Mouse (Mus musculus): ENCODE data around the gene Hsf5. TPM values are rescaled to one million over a fixed set of nuclear protein-coding genes. Genes with fewer than 3 reads are reported as not detected.

The Hsf5 gene
- polyA plus RNA-seq, 2 experiments = 0.02 TPM; not detected in 1

DNA sequence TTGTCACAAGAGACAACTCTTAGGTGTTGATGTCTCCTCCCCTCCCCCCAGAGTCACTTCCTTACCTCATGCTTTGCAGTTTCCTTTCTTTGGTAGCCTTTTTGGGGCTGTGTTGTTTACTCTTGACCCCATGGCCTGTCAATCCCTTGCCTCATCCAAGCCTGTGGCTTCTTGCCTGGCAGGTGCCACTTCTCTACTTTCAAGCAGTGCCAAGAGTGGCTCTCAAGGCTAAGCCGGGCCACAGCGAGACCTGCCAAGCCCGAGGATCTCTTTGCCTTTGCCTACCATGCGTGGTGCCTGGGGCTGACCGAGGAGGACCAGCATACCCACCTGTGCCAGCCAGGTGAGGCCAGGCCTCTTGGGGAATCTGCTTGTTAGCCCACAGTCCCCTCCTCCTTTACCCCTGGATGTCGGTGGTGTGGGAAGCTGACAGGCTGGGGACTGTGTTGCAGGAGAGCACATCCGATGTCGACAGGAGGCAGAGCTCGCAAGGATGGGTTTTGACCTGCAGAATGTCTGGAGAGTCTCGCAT, 16.6 kb upstream of the Hsf5 start:
- Histone ChIP-seq H3K4me1 (replicated peaks; ENCODE audit: control insufficient read depth in 2 of 2, insufficient read depth in 2 of 2, low read length in 1 of 2) (peaks cover 5% of the 10 kb centered on the region in 2 experiments; a peak in 2 of 4 replicates), H3K27ac (no peak overlapping the region), H3K9me3 (ENCODE audit: control insufficient read depth, low read length) (no peaks in the 10 kb centered on the region), H3K9ac (replicated peaks) (no peak overlapping the region), H3K4me2 (ENCODE audit: low read depth) (no peak overlapping the region), H3K27me3 (ENCODE audit: control insufficient read depth, insufficient read depth, low read length) (no peaks in the 10 kb centered on the region), H3K36me3 (replicated peaks; ENCODE audit: control insufficient read depth, insufficient read depth, low read depth) (peaks cover 60% of the 10 kb centered on the region), H3K4me3 (ENCODE audit: insufficient read depth in 1 of 2, low read depth in 2 of 2, low read length in 2 of 2) (no peak overlapping the region)
- 82% methylated on average over 10 of the region's 10 CpGs for WGBS (ENCODE audit: insufficient replicate concordance)
- DNase-seq (ENCODE audit: low read depth in 3 of 3, low spot score in 3 of 3) (no peak), ATAC-seq (ENCODE audit: insufficient read depth) (no peak)
- no peak for TF ChIP-seq CTCF (IDR thresholded peaks at IDR 0.05; ENCODE audit: low read depth)
- TF ChIP-seq EP300 (IDR thresholded peaks at IDR 0.05; ENCODE audit: low read depth) = no peak

DNA sequence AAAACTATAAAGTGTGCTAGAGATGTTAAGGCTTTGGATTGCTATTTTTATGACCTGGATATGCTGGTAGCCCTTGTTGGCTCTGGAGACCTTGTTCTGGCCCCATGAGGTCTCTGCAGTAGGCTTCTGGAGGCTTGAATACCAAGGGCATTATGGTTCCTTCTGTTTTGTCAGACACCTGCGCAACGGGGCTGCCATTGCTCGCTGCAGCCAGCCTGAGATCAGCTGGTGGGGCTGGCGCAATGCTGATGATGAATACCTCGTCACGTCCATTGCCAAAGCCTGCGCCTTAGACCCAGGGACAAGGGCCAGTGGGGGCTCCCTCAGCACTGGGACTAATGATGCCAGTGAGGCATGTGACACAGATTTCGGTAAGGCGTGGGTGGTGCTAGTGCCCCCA, 14.7 kb upstream of the Hsf5 start:
- Histone ChIP-seq H3K27ac (no peak overlapping the region), H3K9me3 (ENCODE audit: control insufficient read depth, low read length) (no peaks in the 10 kb centered on the region), H3K36me3 (replicated peaks; ENCODE audit: control insufficient read depth, insufficient read depth, low read depth) (peaks cover 68% of the 10 kb centered on the region), H3K9ac (replicated peaks) (no peak overlapping the region), H3K4me3 (ENCODE audit: insufficient read depth in 1 of 2, low read depth in 2 of 2, low read length in 2 of 2) (no peak overlapping the region), H3K4me2 (ENCODE audit: low read depth) (no peak overlapping the region), H3K4me1 (replicated peaks; ENCODE audit: control insufficient read depth in 2 of 2, insufficient read depth in 2 of 2, low read length in 1 of 2) (no peaks in the 10 kb centered on the region), H3K27me3 (ENCODE audit: control insufficient read depth, insufficient read depth, low read length) (no peaks in the 10 kb centered on the region)
- 87% methylated on average over 9 of the region's 9 CpGs for WGBS (ENCODE audit: insufficient replicate concordance)
- ATAC-seq (ENCODE audit: insufficient read depth) (no peak), DNase-seq (ENCODE audit: low read depth in 3 of 3, low spot score in 3 of 3) (no peak)
- TF ChIP-seq CTCF (IDR thresholded peaks at IDR 0.05; ENCODE audit: low read depth) = no peak
- TF ChIP-seq EP300 (IDR thresholded peaks at IDR 0.05; ENCODE audit: low read depth) = no peak

DNA sequence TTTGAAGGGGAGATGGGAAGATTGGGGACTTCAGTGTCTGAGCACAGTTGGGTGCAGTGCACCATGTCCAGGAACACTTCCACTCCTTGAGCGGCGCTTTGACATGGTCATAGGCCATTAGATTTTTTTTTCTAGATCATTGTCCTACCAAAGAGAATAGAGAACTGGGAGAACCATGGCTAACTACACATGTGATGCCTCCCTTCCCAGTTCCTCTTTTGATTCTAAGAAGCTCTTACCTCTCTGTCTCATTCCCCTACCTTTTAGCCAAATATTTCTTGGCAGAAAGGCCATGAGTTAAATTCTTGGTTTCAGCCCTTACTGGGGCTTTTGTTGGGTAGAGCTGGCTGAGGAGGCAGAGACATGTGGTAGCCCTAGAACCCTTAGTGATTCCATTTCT, 13.4 kb upstream of the Hsf5 start:
- Histone ChIP-seq H3K9me3 (ENCODE audit: control insufficient read depth, low read length) (no peaks in the 10 kb centered on the region), H3K9ac (replicated peaks) (no peak overlapping the region), H3K36me3 (replicated peaks; ENCODE audit: control insufficient read depth, insufficient read depth, low read depth) (peaks cover 56% of the 10 kb centered on the region), H3K27me3 (ENCODE audit: control insufficient read depth, insufficient read depth, low read length) (no peaks in the 10 kb centered on the region), H3K4me2 (ENCODE audit: low read depth) (no peak overlapping the region), H3K27ac (no peak overlapping the region), H3K4me1 (replicated peaks; ENCODE audit: control insufficient read depth in 2 of 2, insufficient read depth in 2 of 2, low read length in 1 of 2) (no peaks in the 10 kb centered on the region), H3K4me3 (ENCODE audit: insufficient read depth in 1 of 2, low read depth in 2 of 2, low read length in 2 of 2) (no peak overlapping the region)
- 88% methylated on average over 2 of the region's 2 CpGs for WGBS (ENCODE audit: insufficient replicate concordance)
- TF ChIP-seq EP300 (IDR thresholded peaks at IDR 0.05; ENCODE audit: low read depth) = no peak
- no peak for TF ChIP-seq CTCF (IDR thresholded peaks at IDR 0.05; ENCODE audit: low read depth)
- ATAC-seq (ENCODE audit: insufficient read depth) = no peak
- no peak for DNase-seq (ENCODE audit: low read depth in 3 of 3, low spot score in 3 of 3)

DNA sequence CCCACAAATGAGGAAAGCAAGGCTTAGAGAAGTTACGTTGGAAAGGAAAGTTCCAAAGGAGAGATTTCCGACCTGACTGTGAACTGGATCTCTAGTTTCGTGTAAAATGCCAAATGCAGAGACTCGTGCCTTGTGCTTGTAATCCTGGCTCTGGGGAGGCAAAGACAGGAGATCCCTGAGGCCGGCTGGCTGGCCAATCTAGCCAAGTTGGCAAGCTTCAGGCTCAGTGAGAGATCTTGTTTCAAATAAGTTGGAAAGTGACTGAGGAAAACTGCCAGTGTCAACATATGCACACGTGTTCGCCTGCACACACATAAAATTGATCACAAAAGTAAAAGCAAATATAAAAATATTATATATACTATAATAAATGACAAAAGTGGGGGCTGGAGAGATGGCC, 7.7 kb upstream of the Hsf5 start:
- Histone ChIP-seq H3K36me3 (replicated peaks; ENCODE audit: control insufficient read depth, insufficient read depth, low read depth) (peaks cover 48% of the 10 kb centered on the region), H3K27ac (no peak overlapping the region), H3K4me1 (replicated peaks; ENCODE audit: control insufficient read depth in 2 of 2, insufficient read depth in 2 of 2, low read length in 1 of 2) (no peaks in the 10 kb centered on the region), H3K9me3 (ENCODE audit: control insufficient read depth, low read length) (no peaks in the 10 kb centered on the region), H3K4me3 (ENCODE audit: insufficient read depth in 1 of 2, low read depth in 2 of 2, low read length in 2 of 2) (no peak overlapping the region), H3K27me3 (ENCODE audit: control insufficient read depth, insufficient read depth, low read length) (no peaks in the 10 kb centered on the region), H3K4me2 (ENCODE audit: low read depth) (no peak overlapping the region), H3K9ac (replicated peaks) (no peak overlapping the region)
- DNase-seq (ENCODE audit: low read depth in 3 of 3, low spot score in 3 of 3) = no peak
- ATAC-seq (ENCODE audit: insufficient read depth) = no peak
- 72% methylated on average over 7 of the region's 7 CpGs for WGBS (ENCODE audit: insufficient replicate concordance)
- no peak for TF ChIP-seq CTCF (IDR thresholded peaks at IDR 0.05; ENCODE audit: low read depth)

DNA sequence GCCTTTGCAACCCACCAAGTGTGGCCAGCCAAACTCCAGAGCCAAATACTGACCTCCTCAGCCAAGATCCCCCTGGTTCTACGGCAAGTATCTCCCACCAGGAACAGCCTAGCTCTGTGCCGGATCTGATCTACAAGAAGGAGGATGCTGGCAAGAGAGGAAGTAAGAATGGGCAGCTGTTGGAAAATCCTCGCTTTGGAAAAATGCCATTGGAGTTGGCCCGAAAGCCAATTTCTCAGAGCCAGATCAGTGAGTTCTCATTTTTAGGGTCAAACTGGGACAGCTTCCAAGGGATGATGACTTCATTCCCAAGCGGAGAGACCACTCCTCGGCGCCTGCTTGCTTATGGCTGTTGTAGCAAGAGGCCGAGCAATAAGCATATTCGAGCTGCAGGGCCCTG, 5.4 kb upstream of the Hsf5 start:
- DNase-seq (ENCODE audit: low read depth in 3 of 3, low spot score in 3 of 3) = no peak
- Histone ChIP-seq H3K4me2 (ENCODE audit: low read depth) (no peak overlapping the region), H3K27me3 (ENCODE audit: control insufficient read depth, insufficient read depth, low read length) (no peaks in the 10 kb centered on the region), H3K9me3 (ENCODE audit: control insufficient read depth, low read length) (no peaks in the 10 kb centered on the region), H3K36me3 (replicated peaks; ENCODE audit: control insufficient read depth, insufficient read depth, low read depth) (peaks cover 45% of the 10 kb centered on the region), H3K4me3 (ENCODE audit: insufficient read depth in 1 of 2, low read depth in 2 of 2, low read length in 2 of 2) (no peak overlapping the region), H3K4me1 (replicated peaks; ENCODE audit: control insufficient read depth in 2 of 2, insufficient read depth in 2 of 2, low read length in 1 of 2) (no peaks in the 10 kb centered on the region), H3K27ac (no peak overlapping the region), H3K9ac (replicated peaks) (no peak overlapping the region)
- ATAC-seq (ENCODE audit: insufficient read depth) = no peak
- WGBS (ENCODE audit: insufficient replicate concordance) = 85% methylated on average over 9 of the region's 9 CpGs
- TF ChIP-seq EP300 (IDR thresholded peaks at IDR 0.05; ENCODE audit: low read depth) = no peak
- TF ChIP-seq CTCF (IDR thresholded peaks at IDR 0.05; ENCODE audit: low read depth) = no peak

Data from liver, embryonic 14.5 days (tissue).